ENCODE assay signal across 8 mouse cellular contexts in the genomic region with DNA sequence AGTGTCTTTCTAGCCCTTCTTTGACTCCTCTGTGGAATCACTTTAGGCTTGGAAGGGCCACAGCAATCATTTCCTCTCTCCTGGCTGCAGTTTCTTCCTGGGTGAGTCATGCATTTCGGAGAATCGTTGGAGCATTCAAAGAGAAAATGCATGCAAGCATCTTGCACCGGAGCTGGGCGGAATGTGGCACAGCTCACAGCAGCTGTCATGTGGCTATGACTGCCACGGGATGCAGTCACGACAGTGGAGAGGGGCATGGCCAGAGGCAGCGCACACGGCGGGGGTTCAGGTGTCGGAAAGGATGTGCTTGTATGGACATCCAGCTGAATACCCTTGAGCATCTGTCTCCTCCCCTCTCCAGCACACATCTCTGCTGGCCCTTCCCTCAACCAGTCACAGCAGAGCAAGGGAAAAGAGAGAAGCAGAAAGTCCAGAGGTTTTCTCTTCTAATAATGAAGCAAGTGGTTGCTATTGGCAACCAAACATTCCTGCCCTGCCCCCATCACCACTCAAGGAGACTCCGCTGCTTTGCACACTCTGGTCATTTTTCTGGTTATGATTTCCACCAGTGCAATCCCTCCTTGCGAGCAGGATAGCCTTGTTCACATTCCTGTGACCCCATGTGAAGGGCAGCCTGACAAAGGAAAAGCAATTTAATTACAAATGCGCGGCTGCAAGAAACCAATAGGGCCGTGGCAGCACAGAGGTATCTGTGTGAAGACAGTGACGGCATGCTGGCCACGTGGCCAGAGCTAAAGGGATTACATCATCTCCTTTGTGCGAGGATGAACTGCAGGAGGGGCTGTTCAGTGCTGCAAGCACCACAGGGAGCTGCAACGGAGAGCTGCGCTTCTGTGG.
DNase-seq lines count a peak whose midpoint lies in the region; ATAC-seq lines count a peak whose summit lies in the region.

No protein-coding gene starts in this region.

- peak; percentile 94 for ATAC-seq in forebrain, embryonic 16.5 days
- ATAC-seq in hindbrain, embryonic 14.5 days (ENCODE audit: low FRiP score): peak; percentile 96
- ATAC-seq in megakaryocyte-erythroid progenitor cell, adult 5-6 weeks (replicated peaks; ENCODE audit: low FRiP score, low TSS enrichment, poor library complexity, severe bottlenecking): no peak

- peak overlapping the region; percentile 94 for H3K27ac ChIP-seq in forebrain, embryonic 16.5 days (ENCODE audit: low read length)
- H3K27ac ChIP-seq in hindbrain, embryonic 14.5 days: peak overlapping the region; percentile 94

- peak overlapping the region; percentile 39 for H3K4me3 ChIP-seq in forebrain, embryonic 16.5 days (replicated peaks; ENCODE audit: low read length)
- H3K4me3 ChIP-seq in hindbrain, embryonic 14.5 days (replicated peaks; ENCODE audit: low read length): peak overlapping the region; percentile 26

- peak overlapping the region; percentile 70 for H3K4me2 ChIP-seq in forebrain, embryonic 16.5 days (ENCODE audit: low read length)
- peak overlapping the region; percentile 61 for H3K4me2 ChIP-seq in hindbrain, embryonic 14.5 days (replicated peaks)

- no peaks in the 10 kb centered on the region for H3K9me3 ChIP-seq in forebrain, embryonic 16.5 days (ENCODE audit: control insufficient read depth, low read length)
- H3K9me3 ChIP-seq in hindbrain, embryonic 14.5 days (ENCODE audit: control insufficient read depth, low read length): no peaks in the 10 kb centered on the region

- peak; percentile 92 for DNase-seq in Muller cell, postnatal 12 days (ENCODE audit: inconsistent ontology term)
- peak; percentile 91 for DNase-seq in cerebellum, adult 11-12 months
- DNase-seq in hindbrain, embryonic 14.5 days (ENCODE audit: low spot score): peak; percentile 86
- peak; percentile 79 to 81 for DNase-seq in layer of hippocampus, postnatal 14 days (ENCODE audit: low spot score in 2 of 2)
- DNase-seq in lung, postnatal 10 days: peak; percentile 67
- DNase-seq in right cerebral cortex, adult 2 months (ENCODE audit: low spot score in 2 of 2): peak; percentile 72 to 85

- peaks cover 51% of the 10 kb centered on the region for H3K4me1 ChIP-seq in forebrain, embryonic 16.5 days (replicated peaks; ENCODE audit: control insufficient read depth, insufficient read depth, low read length)
- H3K4me1 ChIP-seq in hindbrain, embryonic 14.5 days (replicated peaks; ENCODE audit: control insufficient read depth, insufficient read depth, low read length): peaks cover 55% of the 10 kb centered on the region

- H3K27me3 ChIP-seq in forebrain, embryonic 16.5 days (replicated peaks; ENCODE audit: control insufficient read depth, insufficient read depth, low read length): no peaks in the 10 kb centered on the region
- H3K27me3 ChIP-seq in hindbrain, embryonic 14.5 days (ENCODE audit: control insufficient read depth, insufficient read depth, low read length): no peaks in the 10 kb centered on the region

- H3K9ac ChIP-seq in forebrain, embryonic 16.5 days (replicated peaks; ENCODE audit: low read depth, low read length): peak overlapping the region; percentile 59
- peak overlapping the region; percentile 72 for H3K9ac ChIP-seq in hindbrain, embryonic 14.5 days

- 1% methylated on average over 20 of the region's 20 CpGs for WGBS in forebrain, embryonic 16.5 days
- WGBS in hindbrain, embryonic 14.5 days: 4% methylated on average over 20 of the region's 20 CpGs

- no peaks in the 10 kb centered on the region for H3K36me3 ChIP-seq in forebrain, embryonic 16.5 days (ENCODE audit: control insufficient read depth, insufficient read depth)
- H3K36me3 ChIP-seq in hindbrain, embryonic 14.5 days (replicated peaks; ENCODE audit: control insufficient read depth, insufficient read depth): no peaks in the 10 kb centered on the region
